Mouse (Mus musculus): ENCODE measurements at regions not wholly inside any gene's neighbourhood (a gene's known extent, or its start where the extent isn't known, plus 50 kb on each side); places are given as distances from the start of the nearest gene placed in this dataset.

DNA sequence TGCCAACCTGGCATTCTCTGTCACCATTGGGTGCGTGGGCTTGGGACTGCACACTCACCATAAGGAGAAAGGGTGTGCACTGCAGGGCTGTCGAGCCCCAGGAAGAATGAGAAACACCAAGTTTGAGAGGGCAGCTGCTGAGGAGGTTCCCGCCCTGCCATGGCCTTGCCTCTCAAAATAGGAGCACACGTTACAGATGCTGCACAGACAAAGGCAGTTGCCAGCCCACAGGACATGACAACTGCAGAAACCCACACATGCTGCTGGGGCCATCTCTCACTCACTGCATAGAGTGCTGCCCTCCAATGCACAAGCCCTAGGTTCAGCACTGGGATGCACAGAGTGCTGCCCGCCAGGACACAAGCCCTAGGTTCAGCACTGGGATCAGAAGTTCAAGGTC is 61.6 kb upstream of the Pias1 start:
- Histone ChIP-seq H3K4me1 (replicated peaks; ENCODE audit: control insufficient read depth, insufficient read depth, low read length) (no peaks in the 10 kb centered on the region), H3K36me3 (ENCODE audit: control insufficient read depth, insufficient read depth) (no peaks in the 10 kb centered on the region), H3K9me3 (ENCODE audit: control insufficient read depth) (no peaks in the 10 kb centered on the region), H3K4me3 (ENCODE audit: low read depth, low read length) (no peak overlapping the region), H3K4me2 (replicated peaks; ENCODE audit: low read depth) (no peak overlapping the region), H3K9ac (ENCODE audit: low read depth, low read length) (no peak overlapping the region), H3K27ac (ENCODE audit: low read depth, low read length) (no peak overlapping the region), H3K27me3 (replicated peaks; ENCODE audit: control insufficient read depth, insufficient read depth, low read length) (no peaks in the 10 kb centered on the region)
- WGBS: 90% methylated on average over 5 of the region's 5 CpGs
- ATAC-seq: no peak
- no peak for TF ChIP-seq CTCF (IDR thresholded peaks at IDR 0.05; ENCODE audit: low read depth)

GRCm38 (mm10) chr9:63046981-63047380 is 59.3 kb upstream of the Pias1 start:
- WGBS: 83% methylated on average over 3 of the region's 3 CpGs
- Histone ChIP-seq H3K4me1 (replicated peaks; ENCODE audit: control insufficient read depth, insufficient read depth, low read length) (no peaks in the 10 kb centered on the region), H3K36me3 (ENCODE audit: control insufficient read depth, insufficient read depth) (no peaks in the 10 kb centered on the region), H3K27me3 (replicated peaks; ENCODE audit: control insufficient read depth, insufficient read depth, low read length) (no peaks in the 10 kb centered on the region), H3K9me3 (ENCODE audit: control insufficient read depth) (no peaks in the 10 kb centered on the region), H3K4me2 (replicated peaks; ENCODE audit: low read depth) (no peak overlapping the region), H3K27ac (ENCODE audit: low read depth, low read length) (no peak overlapping the region), H3K9ac (ENCODE audit: low read depth, low read length) (no peak overlapping the region), H3K4me3 (ENCODE audit: low read depth, low read length) (no peak overlapping the region)
- no peak for ATAC-seq
- no peak for TF ChIP-seq CTCF (IDR thresholded peaks at IDR 0.05; ENCODE audit: low read depth)

- Histone ChIP-seq H3K4me3 (ENCODE audit: low read depth, low read length) (no peak overlapping the region), H3K4me2 (replicated peaks; ENCODE audit: low read depth) (no peak overlapping the region), H3K9ac (ENCODE audit: low read depth, low read length) (no peak overlapping the region), H3K9me3 (ENCODE audit: control insufficient read depth) (no peaks in the 10 kb centered on the region), H3K4me1 (replicated peaks; ENCODE audit: control insufficient read depth, insufficient read depth, low read length) (no peaks in the 10 kb centered on the region), H3K36me3 (ENCODE audit: control insufficient read depth, insufficient read depth) (no peaks in the 10 kb centered on the region), H3K27me3 (replicated peaks; ENCODE audit: control insufficient read depth, insufficient read depth, low read length) (no peaks in the 10 kb centered on the region), H3K27ac (ENCODE audit: low read depth, low read length) (no peak overlapping the region)
- WGBS: 87% methylated on average over 4 of the region's 4 CpGs
- ATAC-seq: no peak
- no peak for TF ChIP-seq CTCF (IDR thresholded peaks at IDR 0.05; ENCODE audit: low read depth)
Measured at GRCm38 (mm10) chr9:63045531-63045930, 57.8 kb upstream of the Pias1 start.

DNA sequence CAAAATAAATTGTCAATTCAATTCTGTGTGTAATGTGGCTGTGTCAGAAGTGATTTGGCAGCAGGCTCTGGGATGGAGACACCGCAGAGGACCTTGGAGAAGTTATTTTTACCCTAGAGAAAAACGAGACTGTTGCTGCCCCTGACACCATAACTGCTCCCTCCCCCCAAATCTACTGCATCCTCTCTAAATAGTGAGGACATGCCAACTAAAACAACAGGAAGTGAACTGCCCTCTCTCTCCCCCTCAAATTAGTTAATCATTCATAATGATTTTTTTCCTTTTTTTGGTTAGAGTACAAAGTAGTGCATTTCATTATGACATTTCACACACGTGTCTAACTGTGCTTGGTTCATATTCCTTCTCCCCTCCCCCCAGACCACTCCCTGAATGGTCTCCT is 55.6 kb upstream of the Pias1 start:
- 27% methylated on average over 3 of the region's 3 CpGs for WGBS
- no peak overlapping the region for H3K4me2 ChIP-seq (replicated peaks; ENCODE audit: low read depth)
- H3K4me1 ChIP-seq (replicated peaks; ENCODE audit: control insufficient read depth, insufficient read depth, low read length): no peaks in the 10 kb centered on the region
- no peak for TF ChIP-seq CTCF (IDR thresholded peaks at IDR 0.05; ENCODE audit: low read depth)
- H3K27ac ChIP-seq (ENCODE audit: low read depth, low read length): no peak overlapping the region
- H3K4me3 ChIP-seq (ENCODE audit: low read depth, low read length): no peak overlapping the region
- no peaks in the 10 kb centered on the region for H3K36me3 ChIP-seq (ENCODE audit: control insufficient read depth, insufficient read depth)
- H3K9me3 ChIP-seq (ENCODE audit: control insufficient read depth): no peaks in the 10 kb centered on the region
- no peaks in the 10 kb centered on the region for H3K27me3 ChIP-seq (replicated peaks; ENCODE audit: control insufficient read depth, insufficient read depth, low read length)
- H3K9ac ChIP-seq (ENCODE audit: low read depth, low read length): no peak overlapping the region
- no peak for ATAC-seq

DNA sequence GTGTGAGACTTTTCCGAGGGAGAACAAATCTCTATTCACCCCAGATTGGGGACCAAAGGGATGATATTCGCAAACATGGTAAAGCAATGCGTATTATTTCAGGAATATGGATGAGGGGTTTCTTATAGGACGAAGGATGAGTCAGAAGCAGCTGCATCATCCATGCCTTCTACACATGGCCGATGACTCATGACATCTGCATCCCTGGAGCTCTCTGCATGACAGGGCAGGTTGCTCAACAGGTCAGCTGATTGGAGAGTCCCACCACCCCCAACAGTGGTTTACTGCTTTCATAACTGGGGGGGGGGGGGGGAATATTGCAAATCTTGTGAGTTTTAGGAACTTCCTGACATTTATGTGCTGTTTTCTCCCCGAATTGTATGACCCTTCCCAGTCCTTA is 50.3 kb upstream of the Pias1 start:
- no peaks in the 10 kb centered on the region for H3K9me3 ChIP-seq (ENCODE audit: control insufficient read depth)
- H3K4me1 ChIP-seq (replicated peaks; ENCODE audit: control insufficient read depth, insufficient read depth, low read length): no peaks in the 10 kb centered on the region
- H3K9ac ChIP-seq (ENCODE audit: low read depth, low read length): no peak overlapping the region
- no peak for TF ChIP-seq CTCF (IDR thresholded peaks at IDR 0.05; ENCODE audit: low read depth)
- 88% methylated on average over 6 of the region's 6 CpGs for WGBS
- no peak overlapping the region for H3K4me2 ChIP-seq (replicated peaks; ENCODE audit: low read depth)
- no peaks in the 10 kb centered on the region for H3K36me3 ChIP-seq (ENCODE audit: control insufficient read depth, insufficient read depth)
- ATAC-seq: no peak
- H3K4me3 ChIP-seq (ENCODE audit: low read depth, low read length): no peak overlapping the region
- no peak overlapping the region for H3K27ac ChIP-seq (ENCODE audit: low read depth, low read length)
- no peaks in the 10 kb centered on the region for H3K27me3 ChIP-seq (replicated peaks; ENCODE audit: control insufficient read depth, insufficient read depth, low read length)

All from intestine, postnatal 0 days (tissue).